ENCODE assay signal across 10 mouse cellular contexts in the genomic region with DNA sequence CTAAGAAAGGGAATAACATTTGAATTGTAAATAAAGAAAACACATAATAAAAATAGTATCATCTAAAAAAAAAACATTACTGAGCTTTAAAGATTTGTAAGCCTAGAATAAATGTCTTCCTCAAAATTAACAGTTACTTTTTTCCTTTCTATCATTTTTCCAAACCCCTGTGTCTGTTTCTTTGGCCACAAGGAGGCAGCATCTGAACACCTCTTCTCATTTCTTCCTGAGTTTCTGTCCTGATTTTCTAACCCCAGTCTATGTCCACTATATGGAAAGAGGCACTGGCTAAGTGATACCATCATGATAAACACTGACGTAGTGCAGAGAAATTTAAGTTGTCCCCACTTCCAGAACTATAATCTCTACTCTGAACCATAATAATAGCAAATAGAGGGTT. TPM values are rescaled to one million over a fixed set of nuclear protein-coding genes. Genes with fewer than 3 reads are reported as not detected.
DNase-seq lines count a peak whose midpoint lies in the region; TF ChIP-seq lines count a peak whose summit lies in the region.
"Had no signal": no experiment of that assay in that cellular context is flagged by ENCODE, and none has a peak within 500 bp of the region (broad histone marks: within the 10 kb centered on the region; RNA-seq: fewer than 3 reads in every experiment).

No protein-coding gene starts in this region.

- TF ChIP-seq POLR2A in kidney, adult 2 months (IDR thresholded peaks at IDR 0.05; ENCODE audit: low read depth, low read length): no peak
- TF ChIP-seq POLR2A in thymus, adult 2 months (IDR thresholded peaks at IDR 0.05; ENCODE audit: control insufficient read depth, extremely low read depth, insufficient read depth, low read length, poor library complexity): no peak

- H3K27me3 ChIP-seq in kidney, adult 2 months (replicated peaks; ENCODE audit: control insufficient read depth, insufficient read depth, low read length): no peaks in the 10 kb centered on the region
- peaks cover 3% of the 10 kb centered on the region; the same call in 1 of the 2 replicates for H3K27me3 ChIP-seq in E14TG2a.4 (ENCODE audit: insufficient read depth, low read length)
- no peaks in the 10 kb centered on the region for H3K27me3 ChIP-seq in thymus, adult 2 months (ENCODE audit: control insufficient read depth, insufficient read depth, low read length)
- H3K27me3 ChIP-seq: heart, embryonic 13.5 days had no signal

- H3K4me3 ChIP-seq in kidney, adult 2 months (ENCODE audit: insufficient read depth, low read depth, low read length): no peak overlapping the region
- H3K4me3 ChIP-seq in E14TG2a.4 (replicated peaks; ENCODE audit: low read length): no peak overlapping the region
- H3K4me3 ChIP-seq in thymus, adult 2 months (ENCODE audit: control insufficient read depth, insufficient read depth, low read length): no peak overlapping the region
- H3K4me3 ChIP-seq: heart, embryonic 13.5 days had no signal

- peak; percentile 6 for DNase-seq in kidney, adult 2 months
- DNase-seq in kidney, adult 11 months: no peak
- peak; percentile 47 for DNase-seq in R1 (ENCODE audit: low read depth, low spot score)
- DNase-seq in layer of hippocampus, adult 9-10 months (ENCODE audit: low spot score): peak; percentile 18
- no peak for DNase-seq in thymus, adult 2 months
- DNase-seq in adrenal gland, adult 8-10 months: no peak
- no peak for DNase-seq in urinary bladder, postnatal 10 days (ENCODE audit: low spot score)
- DNase-seq: liver had no signal

- no peaks in the 10 kb centered on the region for H3K36me3 ChIP-seq in kidney, adult 2 months (ENCODE audit: control insufficient read depth, insufficient read depth, low read length)
- no peaks in the 10 kb centered on the region for H3K36me3 ChIP-seq in E14TG2a.4 (ENCODE audit: insufficient read depth, low read length)
- no peaks in the 10 kb centered on the region for H3K36me3 ChIP-seq in thymus, adult 2 months (ENCODE audit: control insufficient read depth, insufficient read depth, low read length)
- H3K36me3 ChIP-seq: heart, embryonic 13.5 days had no signal

- 16% methylated on average over 1 of the region's 1 CpGs for WGBS in kidney, adult 2 months
- 38% methylated on average over 1 of the region's 1 CpGs for WGBS in thymus, adult 2 months

- H3K4me1 ChIP-seq in kidney, adult 2 months (ENCODE audit: control insufficient read depth, insufficient read depth, low read length): no peaks in the 10 kb centered on the region
- H3K4me1 ChIP-seq in E14TG2a.4 (replicated peaks; ENCODE audit: low read depth, low read length): peaks cover 7% of the 10 kb centered on the region
- no peaks in the 10 kb centered on the region for H3K4me1 ChIP-seq in thymus, adult 2 months (replicated peaks; ENCODE audit: control insufficient read depth, insufficient read depth, low read length)
- H3K4me1 ChIP-seq: heart, embryonic 13.5 days had no signal

- H3K27ac ChIP-seq in kidney, adult 2 months (ENCODE audit: insufficient read depth, low read depth, low read length): no peak overlapping the region
- no peak overlapping the region for H3K27ac ChIP-seq in thymus, adult 2 months (ENCODE audit: control insufficient read depth, insufficient read depth, low read length)
- H3K27ac ChIP-seq: heart, embryonic 13.5 days had no signal

- TF ChIP-seq CTCF in kidney, adult 2 months (conservative IDR thresholded peaks at IDR 0.05; ENCODE audit: insufficient read depth, insufficient read length, low read depth, low read length): no peak
- TF ChIP-seq CTCF in E14TG2a.4 (conservative IDR thresholded peaks at IDR 0.05; ENCODE audit: low read length): peak; percentile 74
- TF ChIP-seq CTCF in thymus, adult 2 months (IDR thresholded peaks at IDR 0.05; ENCODE audit: borderline replicate concordance, control insufficient read depth, extremely low read depth, insufficient read depth, low read length, poor library complexity): no peak

- H3K9me3 ChIP-seq in E14TG2a.4 (ENCODE audit: low read length): no peaks in the 10 kb centered on the region
- H3K9me3 ChIP-seq: heart, embryonic 13.5 days had no signal

RNA-seq across cellular contexts. Expression of gene Soga3, which starts 55.8 kb away (rescaled TPM):
- 0.09 and 0.12 TPM in 2 replicates for polyA plus RNA-seq in kidney, adult 2 months (2012; rRNA removed)
- 0.04 and 0.13 TPM in 2 replicates for polyA plus RNA-seq in thymus, adult 2 months (2012; rRNA removed)
- total RNA-seq in adrenal gland, adult 8-10 months (2022): 10 to 100 TPM in 3 of 4 experiments, 1 to 10 TPM in 1; 8.3 to 15.9 (median 12.0) TPM

Comparison
In these comparisons a context has a peak if more than half of its experiments do, and no peak if none do; other contexts are left out.
1. DNase-seq: peak in kidney, adult 2 months (single experiment), R1 (single experiment) and layer of hippocampus, adult 9-10 months (single experiment); none in kidney, adult 11 months (single experiment), thymus, adult 2 months (single experiment), adrenal gland, adult 8-10 months (single experiment) and urinary bladder, postnatal 10 days (single experiment).